Mouse (Mus musculus) frontal cortex, postnatal 36 days (tissue): ENCODE measurements around the gene Elmod3.

ENCODE experiments used
- DNase-seq, 2 experiments: peaks; one replicate each; pipeline ENCODE4 v3.0.0; 2022; ENCODE audit warnings: low spot score in 2 of 2

The Elmod3 gene

DNA sequence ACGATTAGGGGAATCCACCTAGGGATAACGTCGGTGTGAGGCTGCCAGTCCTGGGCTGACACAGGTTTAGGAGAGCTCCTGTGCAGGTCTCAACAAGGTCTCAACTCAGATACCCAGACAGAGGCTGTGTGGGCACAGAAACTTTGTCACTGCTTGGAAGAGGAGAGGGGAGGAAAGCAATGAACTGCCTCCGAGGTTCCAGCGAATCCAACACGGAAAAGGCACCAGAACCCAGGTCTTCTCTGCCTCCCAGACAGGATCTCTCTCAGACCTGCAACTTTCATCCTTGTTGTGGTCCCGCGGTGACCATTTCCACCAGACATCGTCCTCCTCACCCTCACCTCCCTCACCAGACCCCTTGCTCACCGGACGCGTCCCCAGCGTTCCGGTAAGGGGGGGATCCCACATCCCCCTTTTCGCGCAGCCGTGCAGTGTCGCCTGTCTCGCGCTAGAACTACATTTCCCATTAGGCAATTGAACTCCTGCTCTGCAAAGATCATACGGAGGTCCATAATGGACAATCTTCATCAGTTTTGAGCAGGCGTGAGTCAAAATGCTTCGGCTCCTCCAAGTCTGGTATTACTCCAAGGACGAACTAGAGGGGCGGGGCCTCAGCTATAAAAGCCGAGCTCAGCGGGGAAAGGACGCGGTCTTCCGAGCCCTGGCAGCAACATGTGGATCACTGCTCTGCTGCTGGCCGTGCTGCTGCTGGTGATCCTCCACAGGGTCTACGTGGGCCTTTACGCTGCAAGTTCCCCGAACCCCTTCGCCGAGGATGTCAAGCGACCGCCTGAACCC is at the start of gene Elmod3, which contains the start of gene Retsat:
Gene Elmod3, minus strand, starts transcription at position 458 of the 798 bp plus-strand sequence.
Gene Retsat, plus strand, starts transcription at position 520 of the 798 bp plus-strand sequence.
- peak; percentile 85 to 93 for DNase-seq

DNA sequence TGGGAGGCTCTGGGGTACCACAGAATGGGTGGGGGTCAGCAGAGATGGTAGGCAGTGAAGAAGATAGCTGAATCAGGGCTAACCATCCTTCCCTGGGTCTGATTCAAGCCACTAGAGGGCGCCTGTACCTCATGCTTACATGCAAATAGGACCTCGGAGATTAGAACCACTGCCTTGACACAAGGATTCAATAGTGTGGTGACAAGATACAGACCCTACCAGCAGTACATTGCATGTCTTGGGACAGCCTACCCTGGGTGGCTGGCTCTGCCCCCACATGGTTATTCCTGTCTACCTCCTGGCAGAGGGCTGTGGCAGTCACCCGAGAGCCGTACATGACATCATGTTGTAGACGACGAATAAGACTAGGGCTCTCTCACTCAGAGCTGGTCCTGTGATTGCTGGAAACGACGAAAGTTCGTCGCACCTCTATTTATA is 49.2 kb upstream of the Elmod3 start:
- peak; percentile 75 to 83 for DNase-seq

DNA sequence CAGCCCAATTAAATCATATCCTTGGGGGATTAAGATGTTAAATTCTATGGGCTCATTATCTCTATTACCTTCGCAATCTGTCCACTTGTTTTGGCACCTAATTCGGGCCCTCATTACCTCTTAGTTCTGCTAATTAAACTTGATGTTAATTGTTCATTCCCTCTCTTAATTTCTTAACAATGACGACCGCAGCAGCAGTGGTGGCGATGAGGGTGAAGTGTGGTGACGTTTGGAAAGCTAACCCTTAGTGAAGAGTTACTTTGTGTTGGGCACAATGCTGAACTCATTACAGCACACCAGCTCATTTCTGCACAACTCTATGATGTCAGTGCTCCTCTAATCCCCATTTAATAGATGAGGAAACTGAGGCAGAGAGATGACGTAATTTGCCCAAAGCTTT is 47.2 kb upstream of the Elmod3 start:
- no peak for DNase-seq

DNA sequence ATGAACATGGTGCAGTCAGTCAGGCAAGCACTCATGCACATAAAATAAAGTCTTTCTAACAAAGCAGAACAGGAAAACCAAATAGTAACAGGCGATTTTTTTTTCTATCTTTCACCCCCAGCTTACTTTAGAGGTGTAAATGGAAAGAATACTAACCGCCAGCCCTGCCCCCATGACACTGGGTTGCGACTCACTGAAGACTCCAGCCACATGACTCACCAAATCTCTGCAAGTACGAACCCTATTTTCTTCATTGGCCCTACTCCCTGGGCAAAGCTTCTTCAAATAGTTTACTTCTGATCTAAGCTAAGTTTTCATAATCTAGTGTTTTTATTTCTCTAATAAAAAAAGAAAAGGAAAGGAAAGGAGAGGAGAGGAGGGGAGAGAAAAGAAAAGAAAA is 46.4 kb upstream of the Elmod3 start:
- no peak for DNase-seq

DNA sequence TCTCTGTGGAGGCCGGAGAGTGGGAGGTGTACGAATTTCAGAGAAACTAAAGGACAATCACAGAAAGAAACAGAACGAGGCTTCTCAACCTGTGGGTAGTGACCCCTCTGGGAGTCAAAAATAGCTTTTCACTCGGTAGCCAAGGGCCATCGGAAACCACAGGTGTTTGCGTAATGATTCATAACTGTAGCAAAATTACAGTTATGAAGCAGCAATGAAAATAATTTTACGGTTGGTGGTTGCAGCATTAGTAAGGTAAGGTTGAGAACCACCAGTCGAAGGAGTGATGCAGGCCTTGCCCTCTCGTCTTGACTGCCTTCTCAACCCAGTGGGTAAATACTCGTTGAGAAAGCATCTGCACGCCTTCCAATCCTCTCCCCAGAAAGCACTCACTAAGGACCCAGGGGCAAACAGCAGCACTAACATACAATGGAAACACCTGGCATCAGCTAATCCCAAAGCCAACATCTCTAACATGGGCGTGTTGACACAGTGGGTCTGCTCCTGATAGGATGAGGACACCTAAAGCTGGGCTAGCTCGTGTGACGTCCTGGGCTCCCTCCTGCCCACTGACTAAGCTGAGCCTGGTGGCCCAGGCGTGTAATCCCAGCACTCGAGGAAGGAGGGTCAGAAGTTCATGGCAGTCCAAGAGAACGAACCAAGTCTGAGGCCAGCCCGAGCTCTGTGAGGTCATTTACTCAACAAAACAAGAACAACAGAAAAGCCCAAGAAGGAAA is 43.2 kb upstream of the Elmod3 start:
- no peak for DNase-seq

DNA sequence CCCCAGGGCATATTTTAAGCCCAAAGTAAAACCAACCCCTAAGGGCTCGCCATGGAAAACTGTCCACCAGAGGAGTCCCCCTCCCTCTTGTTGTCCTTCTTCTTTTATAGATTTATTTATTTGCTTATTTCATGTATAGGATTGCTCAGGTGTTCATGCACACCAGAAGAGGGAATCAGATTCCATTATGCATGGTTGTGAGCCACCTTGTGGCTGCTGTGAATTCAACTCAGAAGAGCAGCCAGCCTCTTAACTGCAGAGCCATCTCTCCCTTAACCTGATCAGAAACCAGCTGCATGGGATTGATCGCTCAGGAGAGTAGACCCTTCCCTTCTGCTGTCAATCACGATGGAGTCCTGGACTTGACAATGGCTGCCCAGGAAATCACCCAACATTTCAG is 38.7 kb upstream of the Elmod3 start:
- no peak for DNase-seq

DNA sequence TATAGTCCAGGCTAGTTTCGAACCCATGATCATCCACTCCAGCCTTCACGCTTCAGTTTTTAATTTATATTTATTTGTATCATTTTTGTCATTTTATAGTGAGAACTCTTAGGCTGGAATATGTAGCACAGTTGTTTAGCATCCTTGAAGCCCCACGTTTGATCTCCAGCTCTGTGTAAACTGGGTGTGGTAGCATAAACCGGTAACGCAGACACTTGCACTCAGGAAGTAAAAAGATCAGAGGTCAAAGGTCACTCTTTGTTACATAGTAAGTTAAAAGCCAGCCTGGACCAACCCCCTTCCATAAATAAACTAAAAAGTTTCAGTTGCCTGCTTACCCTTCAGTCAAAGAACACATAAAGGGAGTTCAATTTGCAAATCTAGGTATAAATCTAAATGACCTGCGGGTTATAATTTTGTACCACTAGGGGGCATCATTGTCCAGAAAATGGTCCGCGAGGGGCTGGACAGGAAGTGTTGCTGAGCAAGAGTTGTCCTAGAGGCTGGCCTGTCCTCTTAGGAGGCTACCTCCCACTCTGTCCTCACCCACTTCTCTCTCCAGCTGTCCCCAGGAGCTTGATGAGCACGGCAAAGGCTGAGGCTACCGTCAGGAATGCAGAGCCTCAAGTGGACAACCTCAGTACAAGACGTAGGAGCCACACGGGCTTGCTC is 37.7 kb upstream of the Elmod3 start:
- DNase-seq: peak; percentile 46 to 71

DNA sequence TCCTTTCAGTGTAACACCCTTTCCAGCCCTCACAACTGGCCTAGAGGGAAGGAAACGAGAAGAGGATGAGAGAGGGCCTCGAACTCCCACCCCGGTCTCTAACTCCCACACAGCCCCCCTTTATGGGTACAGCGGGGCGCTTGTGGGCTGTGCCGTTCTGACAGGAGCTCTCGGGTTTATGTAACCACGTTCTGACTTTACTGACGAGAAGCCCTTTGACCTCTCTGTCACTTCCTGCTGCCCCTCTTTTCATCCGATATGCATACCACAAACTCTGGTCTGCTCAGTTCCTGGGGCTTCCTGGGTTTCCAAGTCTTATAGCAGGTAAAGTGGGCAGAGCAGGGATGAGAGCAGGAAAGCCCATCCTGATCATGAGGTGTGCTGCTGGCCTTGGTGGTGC is 36.1 kb upstream of the Elmod3 start:
- DNase-seq: no peak

DNA sequence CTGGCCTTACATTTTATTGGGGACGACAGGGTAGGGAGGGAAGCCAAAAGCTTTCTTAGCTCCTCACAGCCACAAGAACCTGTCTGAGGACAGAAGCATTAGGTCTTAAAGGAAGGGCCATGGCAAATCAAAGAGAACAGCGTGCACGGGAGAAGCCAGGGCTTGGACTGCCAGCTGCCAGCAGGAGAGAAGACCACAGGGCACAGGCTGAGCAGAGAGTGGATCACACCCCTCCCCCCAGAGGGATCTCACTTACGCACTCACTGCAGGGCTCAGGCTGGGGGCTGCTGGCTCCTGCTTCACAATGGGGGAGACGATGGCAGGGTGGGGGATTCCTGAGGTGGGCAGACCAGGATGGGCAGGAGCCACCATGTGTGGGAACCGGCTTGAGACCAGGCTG is 33.5 kb upstream of the Elmod3 start:
- DNase-seq: no peak

DNA sequence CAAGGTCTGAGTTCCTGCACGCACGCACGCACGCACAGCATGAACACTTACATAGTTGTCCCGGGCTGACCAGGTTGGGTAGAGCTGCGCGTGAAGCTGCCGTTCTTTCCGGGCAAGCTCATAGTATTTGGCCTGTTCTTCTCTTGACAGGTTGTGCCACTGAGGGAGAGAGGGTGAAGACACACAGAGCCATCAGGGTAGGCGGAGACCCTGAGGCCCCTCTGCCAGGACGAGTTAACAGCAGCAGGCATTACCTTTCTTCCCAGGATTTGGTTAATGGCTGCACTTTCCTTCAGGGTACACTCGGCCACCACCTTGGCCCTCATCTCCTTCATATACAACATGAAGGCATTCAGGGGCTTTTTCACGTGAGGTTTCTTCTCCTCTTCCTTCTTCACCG is 32.7 kb upstream of the Elmod3 start:
- no peak for DNase-seq

DNA sequence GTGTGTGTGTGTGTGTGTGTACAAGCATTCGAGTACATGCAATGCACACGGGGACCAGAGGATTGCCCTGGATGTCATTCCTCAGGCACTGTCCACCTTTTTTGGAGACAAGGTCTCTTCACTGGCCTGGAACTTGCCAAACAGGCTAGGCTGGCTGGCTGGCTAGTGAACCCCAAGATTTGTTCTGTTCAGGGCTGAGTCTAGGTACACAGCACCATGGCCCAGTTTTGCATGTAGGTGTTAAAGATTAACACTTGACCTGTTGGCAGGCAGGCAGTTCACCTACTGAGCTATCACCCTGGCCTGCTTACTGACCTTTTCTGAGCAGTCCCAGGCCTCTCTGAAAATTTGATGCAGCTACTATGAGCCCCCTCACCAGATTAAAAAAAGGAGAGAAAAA is 32.2 kb upstream of the Elmod3 start:
- no peak for DNase-seq

DNA sequence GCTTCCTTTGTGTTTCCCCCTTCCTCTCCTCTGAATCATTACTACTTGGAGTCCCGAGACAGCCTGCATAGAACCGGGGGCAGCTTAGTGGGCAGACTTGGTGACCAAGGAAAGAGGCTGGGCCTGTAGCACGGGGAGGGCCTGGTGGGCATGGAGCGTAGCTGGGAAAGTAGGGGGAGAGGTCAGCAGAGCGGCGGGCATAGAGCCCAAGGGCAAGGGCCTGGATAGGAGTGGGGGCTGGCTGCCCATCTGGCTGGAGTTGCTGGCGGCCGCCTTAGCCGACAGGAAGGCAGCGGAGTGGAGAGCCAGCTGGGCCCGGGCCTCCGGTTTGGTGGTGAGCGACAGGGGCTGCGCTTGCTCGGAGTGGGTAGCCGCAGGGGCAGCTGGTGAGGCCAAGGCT is 29.1 kb upstream of the Elmod3 start:
- no peak for DNase-seq

DNA sequence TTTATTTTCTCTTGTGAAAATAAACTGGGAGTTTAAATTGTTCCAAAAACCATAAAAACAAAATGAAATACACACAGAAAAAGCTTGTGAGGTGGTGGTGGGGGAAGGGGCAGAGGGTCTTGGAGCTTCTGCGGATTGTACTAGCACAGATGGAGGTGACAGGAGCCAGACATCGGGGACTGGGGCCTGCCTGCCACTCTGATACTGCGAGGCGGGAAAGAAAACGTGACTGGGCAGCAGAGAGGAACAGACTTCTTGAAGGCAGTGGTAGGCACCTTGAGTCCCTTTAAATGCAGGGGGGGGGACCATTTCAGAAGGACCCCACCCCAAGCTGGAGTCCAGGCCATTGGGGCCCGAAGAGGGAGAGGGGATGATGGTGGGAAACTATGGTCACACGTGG is 28.2 kb upstream of the Elmod3 start:
- DNase-seq: no peak

DNA sequence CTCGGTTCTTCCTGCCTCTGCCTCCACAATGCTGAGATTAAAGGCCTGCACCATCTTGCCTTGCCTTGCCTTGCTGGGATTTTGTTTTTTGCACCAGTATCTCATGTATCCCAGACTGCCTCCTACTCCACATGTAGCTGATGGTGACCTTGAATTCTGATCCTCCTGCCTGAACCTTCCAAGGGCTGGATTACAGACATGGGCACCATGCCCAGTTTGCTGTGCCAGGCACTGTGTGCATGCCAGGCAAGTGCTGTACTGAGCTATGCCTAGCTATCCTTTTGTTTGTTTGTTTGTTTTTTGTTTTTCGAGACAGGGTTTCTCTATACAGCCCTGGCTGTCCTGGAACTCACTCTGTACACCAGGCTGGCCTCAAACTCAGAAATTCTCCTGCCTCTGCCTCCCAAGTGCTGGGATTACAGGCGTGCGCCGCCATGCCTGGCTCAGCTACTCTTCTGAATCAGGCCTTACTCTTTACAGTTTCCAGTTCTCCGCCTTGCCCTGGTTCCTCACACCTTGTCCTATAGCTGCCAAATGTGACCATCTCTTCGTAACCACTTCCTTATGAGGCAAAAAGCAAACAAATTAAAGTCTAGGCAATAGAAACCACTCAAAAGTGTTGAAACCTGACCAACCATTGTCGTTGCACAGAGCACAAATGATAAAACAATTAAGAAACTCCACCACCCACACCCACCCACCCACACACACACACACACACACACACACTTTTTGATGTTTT is 25.6 kb upstream of the Elmod3 start:
- DNase-seq: no peak

DNA sequence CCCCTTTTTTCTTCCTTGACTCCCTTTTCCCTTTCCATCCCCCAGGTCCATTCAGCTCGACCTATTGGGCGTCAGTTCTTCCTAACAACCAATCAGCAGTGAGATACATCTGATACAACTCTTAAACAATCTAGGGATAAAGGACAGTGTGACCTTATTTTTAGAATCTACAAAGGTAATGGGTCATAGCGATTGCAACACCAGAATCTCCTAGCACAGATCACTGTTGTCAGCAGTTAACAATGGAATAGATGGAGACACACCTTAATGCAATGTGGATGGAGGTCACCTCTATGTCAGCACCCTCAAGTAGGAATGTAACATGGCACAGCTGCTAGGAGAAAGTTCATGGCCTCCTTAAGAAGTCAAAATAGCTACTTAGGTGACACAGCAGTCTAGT is 24.7 kb upstream of the Elmod3 start:
- no peak for DNase-seq

DNA sequence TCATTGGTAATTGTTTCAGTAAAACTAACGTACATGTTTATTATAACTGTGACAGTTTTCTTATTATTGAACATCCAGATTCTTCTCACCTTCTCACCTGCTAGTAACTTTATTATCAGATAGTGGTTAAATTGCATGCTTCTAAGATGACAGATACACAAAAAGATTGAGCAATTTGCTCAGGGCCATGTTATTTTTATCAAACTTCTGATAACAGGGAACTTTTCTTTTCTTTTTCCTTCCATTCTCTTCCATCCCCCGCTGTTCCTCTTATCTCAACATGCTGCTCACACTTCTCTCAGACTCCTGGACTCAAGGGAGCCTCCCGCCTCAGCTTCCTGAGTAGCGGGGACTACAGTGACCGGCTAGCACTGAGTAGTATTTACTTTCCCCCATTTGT is 22.7 kb upstream of the Elmod3 start:
- no peak for DNase-seq

DNA sequence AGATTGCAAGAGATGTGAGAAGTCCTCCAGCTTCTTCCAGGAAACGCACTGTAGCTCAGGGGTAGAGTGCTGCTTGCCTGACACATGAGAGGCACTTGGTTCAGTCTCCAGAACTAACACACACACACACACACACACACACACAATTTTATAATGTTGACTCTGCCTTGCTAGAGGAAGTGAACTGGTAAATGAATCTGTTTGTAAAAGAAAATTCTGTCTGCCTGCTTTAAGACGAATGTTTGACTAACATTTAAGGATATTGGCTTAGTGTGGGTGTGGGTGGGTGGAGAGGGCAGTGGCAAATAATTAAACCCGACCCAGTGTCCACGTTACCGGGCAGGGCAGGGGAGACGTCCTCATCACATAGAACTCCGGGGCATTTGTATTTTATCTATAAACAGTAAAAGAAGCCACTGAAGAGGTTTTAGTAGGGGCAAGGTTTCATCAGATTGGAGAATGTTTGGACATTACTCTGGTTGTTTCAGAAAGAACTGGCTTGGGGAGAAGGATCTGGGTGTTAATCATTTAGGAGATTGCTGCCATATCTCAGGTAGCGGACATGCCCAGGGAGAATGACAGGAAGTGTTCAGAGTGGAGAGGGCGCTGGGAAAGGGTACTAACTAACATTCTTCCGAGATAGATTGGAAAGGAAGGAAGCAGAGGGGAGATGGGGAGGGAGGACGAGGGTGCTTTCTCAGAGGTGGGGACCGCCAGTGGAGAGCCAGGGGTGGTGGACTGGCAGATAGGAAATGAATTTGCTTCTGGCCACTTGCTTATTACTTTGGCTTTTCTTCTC is 21.7 kb upstream of the Elmod3 start:
- DNase-seq: no peak

DNA sequence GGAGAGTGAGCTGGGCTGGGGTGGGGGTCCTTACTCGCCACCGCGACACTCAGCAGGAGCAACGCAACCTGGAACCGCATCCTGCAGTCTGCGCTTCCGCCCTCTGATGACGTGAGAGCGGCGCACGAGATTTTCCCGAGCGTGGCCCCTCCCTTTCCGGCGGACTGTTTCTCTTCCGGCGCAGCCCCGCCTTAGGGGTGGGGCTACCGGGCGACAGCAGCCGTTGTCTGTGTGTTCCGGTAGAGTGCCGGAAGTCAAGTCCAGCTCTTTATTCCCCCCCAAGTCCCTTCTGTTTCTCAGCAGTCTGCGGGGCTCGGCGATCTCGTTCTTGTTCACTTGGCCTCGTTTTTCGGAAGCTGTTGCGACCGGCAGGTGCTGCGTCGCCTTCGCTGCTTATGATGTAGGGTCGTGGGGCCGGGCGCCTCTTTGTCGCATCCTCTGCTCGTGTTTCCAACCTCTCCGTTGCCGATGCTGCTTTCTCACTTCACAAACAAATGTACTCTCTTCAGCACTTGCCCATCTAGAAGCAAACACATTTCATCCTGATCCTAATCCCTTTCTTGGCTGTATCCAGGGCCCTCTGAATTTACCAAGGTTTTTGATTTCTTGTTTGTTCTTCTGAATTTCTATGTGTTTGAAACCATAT is 18.6 kb upstream of the Elmod3 start, which contains the start of gene Tgoln1:
Gene Tgoln1, minus strand, starts transcription at position 358 of the 646 bp plus-strand sequence.
- peak; percentile 90 to 95 for DNase-seq

DNA sequence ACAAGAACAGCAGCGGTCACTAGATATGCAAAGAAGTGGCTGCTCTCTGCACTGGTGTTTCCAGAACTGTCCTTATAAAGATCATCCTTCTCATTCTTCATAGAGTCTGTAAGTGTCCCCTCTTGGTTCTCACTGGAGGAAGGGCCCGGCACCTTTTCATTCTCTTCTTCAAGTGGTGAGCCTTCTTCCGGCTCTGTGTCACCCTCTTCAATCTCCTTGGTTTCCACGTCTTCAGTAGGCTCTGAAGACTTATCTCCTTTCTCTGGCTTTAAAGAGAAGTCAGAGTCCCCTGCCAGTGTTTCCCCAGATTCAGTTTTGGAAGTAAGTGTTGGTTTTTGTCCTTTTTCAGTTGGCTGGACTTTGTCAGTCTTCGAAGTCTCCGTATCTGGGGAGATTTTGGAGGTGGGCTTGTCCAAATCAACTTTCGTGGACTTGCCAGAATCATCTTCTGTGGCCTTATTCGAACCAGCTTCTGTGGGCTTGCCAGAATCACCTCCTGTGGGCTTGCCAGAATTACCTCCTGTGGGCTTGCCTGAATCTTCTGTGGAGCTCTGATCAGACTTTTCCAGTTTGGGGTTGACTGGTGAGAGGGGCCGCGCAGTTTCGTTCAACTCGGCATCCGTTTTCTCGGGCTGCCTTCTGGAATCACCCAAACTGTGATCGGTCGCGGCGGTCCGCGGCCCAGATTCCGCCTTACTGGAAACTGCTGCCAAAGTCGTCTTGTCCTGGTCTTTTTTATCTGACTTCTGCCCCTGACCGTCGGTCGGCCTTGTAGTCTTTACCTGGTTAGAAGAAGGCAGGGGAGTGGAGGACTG is 17.6 kb upstream of the Elmod3 start:
- DNase-seq: no peak

DNA sequence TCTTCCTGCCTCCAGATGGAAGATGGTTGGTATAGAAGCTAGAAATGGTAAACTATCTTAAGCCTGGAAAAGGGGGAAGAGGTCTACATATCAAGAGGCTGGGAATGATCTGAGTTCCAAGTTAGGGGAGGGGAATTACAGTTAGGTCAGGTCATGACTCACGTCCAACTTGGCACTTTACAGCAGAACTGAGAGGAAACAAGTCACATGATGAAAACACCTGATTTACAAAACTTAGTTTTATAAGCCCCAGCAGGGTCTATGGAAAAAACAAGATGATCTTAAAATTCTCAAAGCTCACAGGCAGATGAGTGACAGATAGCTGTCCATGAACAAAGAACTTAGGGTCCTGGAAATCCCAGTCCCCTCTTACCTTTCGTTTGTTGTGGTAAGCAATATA is 16.9 kb upstream of the Elmod3 start:
- DNase-seq: no peak
